Mouse (Mus musculus): ENCODE results near the gene Ski.
A peak's percentile ranks its signal among the peaks of the same experiment; 100 is the strongest.

Ski gene

DNA sequence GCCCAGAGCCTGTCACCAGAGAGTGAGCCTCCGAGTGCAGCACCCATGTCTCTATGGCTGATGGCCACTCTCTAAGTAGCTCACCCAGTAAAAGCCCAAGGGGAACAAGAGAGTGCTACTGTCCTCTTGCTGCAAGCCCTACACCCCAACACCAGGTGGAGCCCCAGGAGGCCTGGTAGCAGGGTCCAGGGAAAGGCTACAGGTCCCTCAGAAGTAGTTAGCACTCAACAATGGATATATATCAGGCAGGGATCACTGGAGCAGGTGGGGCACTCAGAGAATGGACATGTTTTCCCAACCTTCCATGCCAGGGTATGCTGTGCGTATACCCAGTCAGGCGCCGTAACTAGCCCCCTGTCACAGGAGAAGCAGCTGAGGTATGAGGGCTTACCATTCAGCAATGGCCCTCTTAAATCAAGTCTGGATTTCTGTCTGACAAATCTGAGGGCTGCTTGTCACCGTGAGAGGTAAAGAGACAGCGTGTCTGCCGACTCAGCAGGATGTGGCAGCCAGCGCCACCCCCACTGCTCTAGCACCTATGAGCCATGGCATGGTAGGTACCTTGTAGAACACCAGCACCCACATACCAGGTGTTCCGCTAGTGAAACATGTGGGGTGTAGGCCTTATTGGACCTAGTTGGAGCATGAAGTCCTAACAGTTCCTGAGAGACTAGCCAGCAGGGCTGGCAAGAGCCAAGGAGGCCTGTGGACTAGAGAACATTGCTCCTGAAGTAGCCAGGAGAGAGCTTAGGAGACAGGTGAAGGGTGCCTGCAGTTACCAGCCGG lies 93.1 kb downstream of the Ski start:
- peak; percentile 68 for DNase-seq (ENCODE audit: low spot score)

DNA sequence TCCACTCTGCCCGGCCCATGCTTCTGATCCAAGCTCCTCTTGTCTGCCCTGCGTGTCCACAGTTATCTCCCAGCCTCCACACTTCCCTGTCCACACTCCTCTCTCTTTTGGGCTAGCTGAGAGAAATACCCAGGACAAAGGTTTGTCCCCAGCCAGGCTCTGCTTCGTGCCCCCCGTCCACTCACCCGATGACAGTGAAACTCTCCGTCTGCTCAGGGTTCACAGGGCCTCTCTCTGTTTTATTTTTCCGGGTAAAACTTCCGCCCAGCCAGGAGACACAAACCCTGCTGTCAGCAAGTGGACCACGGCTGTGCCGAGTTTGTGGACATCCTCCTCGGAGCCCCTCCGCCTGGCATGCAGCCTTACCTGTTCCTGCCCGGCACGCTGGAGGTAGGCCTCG lies 94.0 kb downstream of the Ski start:
- DNase-seq (ENCODE audit: low spot score): no peak

DNA sequence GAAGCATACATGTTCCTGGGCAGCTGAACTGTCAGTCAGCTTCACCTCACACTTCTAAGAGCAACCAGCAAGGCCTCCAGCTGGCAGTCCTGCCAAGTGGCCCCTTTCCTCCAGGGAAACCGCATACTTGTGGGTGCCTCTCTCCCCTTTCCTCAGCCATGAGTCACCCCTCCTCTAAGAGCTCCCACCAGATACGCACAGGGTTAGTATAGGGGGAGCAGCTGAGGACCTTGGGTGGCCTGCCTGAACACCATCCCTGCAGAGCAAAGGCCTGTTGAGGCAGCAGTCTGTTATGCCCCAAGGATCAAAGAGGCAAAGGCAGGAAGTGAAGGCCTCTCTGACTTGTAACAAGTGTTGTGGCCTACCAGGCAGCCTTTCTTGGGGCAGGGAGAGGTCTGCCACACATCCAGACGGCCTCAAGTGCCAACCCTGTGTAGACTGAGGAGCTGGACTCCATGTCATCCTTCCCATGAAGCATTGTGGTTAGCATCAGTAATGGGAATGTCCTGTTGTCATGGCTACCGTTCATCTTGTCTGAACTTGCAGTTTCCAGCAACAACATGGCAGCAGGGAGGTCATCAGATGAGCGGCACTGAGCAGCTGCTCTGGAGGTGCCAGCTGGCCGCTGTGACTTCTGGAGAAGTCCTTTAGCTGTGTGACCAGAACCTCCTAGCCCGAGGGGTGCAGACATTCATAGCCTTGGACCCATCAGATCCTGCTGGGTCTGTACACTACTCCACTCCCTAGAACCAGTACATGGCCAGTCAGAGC lies 95.6 kb downstream of the Ski start:
- DNase-seq (ENCODE audit: low spot score): peak; percentile 69

DNA sequence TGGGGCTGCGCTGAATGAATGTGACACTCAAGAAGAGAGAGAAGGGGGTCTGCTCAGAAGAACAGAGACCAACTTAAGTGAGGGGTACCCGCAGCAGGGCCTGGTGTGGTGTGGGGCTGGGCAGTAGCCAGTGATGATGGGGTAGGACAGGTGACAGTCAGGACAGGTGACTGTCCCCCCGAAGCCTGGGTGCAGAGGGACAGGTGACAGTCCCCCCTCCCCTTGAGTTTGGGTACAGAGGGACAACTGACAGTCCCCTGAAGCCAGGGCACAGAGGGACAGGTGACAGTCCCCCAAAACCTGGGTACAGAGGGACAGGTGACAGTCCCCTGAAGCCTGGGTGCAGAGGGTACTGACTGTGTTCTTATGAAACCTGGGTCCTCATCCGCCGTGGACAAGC lies 96.2 kb downstream of the Ski start:
- no peak for DNase-seq (ENCODE audit: low spot score)

DNA sequence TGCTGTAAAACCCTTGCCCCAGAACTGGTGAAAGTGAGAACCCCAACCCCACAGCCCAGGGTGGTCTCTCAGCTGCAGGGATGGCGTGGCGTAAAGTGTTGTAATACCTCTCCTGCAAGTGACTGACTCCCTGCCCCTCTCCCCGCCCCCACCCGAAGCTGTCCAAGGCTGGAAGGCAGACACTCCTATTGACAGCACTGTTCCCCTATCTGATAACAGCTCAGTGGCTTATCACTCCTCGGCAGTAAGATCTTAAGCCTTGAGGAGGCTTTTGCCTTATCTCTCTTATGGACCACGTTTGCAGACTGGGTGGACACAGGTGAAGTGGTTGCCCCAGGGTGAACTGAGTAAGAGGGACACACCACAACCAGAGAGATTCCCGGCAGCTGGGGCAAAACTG lies 97.1 kb downstream of the Ski start:
- DNase-seq (ENCODE audit: low spot score): no peak

DNA sequence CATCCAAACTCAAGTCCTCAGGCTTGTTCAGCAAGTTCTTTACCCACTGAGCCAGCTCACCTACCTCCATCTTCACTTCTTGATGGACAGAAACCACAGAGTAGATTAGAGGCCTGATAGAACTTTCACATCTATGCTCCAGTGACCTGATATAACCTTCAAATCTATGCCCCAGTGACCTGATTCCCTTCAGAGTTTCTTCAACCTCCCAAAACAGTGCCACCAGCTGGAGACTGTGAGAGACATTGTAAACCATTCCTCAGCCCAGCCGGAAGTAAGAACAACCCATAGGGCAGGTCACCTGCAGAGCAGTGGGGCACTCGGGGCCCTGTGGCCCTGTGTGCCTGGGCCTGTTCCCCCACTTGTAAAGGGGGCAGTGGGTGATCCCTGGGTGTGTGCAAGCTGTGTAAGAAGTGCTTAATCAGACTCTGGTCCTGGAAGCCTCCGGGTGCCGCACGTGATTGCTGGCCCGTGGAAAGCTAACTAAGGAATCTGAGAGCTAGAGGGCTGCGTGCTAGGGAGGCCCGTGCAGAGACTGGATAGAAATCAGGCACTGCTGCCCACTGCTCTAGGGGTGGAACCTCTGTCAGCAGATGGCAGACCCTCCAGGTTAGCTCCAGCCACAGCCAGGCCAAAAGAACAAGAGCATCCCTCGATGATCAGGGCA lies 98.4 kb downstream of the Ski start:
- no peak for DNase-seq (ENCODE audit: low spot score)

DNA sequence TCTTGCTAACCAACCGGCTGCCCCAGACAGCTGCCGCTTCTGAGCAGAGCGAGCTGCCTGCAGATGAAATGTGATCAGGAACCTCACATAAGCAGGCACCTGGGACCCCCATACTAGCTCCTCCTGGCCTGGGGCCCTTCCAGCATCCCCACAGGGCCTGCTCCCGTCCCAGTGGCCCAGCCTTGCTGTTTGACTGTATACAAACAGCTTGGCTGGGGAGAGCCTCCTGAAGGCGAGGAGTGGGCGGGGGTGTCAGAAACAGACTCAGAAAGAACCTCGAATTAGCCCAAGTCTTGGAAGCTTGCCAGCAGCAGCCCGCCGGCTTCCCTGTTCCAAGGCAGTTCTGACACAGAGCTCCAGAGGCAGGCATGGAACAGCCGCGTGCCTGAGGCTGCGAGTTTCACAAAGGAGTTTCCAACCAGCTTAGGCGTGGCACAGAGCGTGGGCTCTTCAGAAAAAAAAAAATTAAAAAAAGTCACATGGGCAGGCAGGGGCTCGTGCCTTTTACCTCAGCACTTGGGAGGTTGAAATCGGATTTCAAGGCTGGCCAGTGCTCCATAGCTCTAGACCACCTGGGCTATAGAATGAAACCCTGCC lies 99.8 kb downstream of the Ski start:
- no peak for DNase-seq (ENCODE audit: low spot score)

DNA sequence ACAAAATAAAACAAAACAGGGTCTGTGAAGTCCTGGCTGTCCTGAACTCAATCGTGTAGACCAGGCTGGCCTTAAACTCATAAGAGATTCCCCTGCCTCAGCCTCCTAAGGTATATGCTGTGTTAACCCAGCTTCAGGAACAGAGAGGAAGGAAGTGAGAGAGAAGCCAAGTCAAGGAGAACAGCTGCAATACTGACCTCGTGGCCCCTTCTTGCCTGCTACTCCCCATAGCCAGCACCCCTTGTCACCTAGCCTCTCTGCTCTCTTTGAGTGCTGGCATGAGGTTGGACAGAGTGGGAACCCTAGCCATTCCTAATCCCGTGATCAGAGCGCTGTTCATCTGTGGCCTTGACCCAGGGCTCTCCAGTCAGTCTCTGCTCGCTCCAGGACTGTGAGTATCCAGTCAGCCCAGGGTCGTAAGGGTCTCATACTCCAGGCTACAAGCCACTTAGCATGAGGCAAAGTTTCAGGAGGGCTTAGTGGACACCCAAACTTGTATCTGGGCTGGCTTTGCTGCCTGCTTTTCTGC lies 100.4 kb downstream of the Ski start:
- DNase-seq (ENCODE audit: low spot score): no peak

DNA sequence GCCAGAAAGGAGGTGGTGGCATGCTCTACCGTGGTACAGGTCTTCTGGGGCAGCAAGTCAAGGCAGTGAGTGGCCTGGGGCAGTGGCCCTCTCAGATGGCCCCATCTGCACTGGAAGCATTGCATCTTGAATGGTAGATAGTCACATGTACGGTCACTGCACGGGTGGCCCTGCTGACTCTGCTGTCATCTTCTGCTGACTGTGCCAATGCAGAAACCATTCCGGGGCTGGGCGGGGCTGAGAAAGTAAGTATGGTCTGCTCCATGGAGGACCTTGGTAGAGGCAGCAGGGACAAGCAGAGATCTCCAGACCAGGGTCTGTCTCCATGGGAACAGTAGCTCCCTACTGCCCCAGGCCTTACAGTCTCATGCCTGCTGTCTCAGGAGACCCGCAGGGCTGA lies 101.2 kb downstream of the Ski start:
- no peak for DNase-seq (ENCODE audit: low spot score)

DNA sequence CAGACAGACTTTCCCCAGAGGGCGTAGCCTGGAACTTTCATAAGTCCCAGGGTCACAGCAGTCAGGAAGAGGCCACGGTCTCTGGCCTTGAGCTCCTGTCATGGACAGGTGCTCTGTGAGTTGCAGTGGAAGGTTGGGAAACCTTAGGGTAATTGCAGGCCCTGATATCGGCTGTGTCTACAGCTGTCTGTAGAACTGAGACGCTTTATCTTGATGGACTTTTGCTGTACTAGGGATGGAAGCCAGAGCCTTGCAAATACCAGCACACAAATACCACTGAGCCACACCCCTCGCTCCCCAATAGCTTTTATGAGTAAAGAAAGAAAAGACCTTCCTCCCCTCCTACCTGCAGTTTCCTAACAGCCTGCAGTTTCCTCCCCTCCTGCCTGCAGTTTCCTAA lies 101.8 kb downstream of the Ski start:
- DNase-seq (ENCODE audit: low spot score): no peak

DNA sequence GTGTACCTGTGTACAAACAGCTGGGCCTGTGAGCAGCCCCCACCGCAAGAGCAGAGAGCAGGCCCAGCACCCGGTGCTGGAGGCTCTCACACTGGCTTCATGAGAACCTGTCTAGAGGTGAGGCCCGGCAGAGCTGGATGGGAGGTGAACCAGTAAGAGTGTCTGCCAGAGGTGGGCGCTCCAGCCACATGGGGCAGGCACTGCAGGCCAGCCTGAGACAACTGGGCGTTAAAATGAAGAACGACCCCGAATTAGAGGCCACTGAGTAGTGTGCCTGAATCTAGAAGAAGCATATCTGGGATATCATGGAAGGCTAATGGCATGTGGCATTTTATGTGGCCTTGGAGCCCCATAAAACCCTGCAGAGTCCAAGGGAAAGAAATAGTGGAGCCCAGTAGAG lies 102.4 kb downstream of the Ski start:
- no peak for DNase-seq (ENCODE audit: low spot score)

DNA sequence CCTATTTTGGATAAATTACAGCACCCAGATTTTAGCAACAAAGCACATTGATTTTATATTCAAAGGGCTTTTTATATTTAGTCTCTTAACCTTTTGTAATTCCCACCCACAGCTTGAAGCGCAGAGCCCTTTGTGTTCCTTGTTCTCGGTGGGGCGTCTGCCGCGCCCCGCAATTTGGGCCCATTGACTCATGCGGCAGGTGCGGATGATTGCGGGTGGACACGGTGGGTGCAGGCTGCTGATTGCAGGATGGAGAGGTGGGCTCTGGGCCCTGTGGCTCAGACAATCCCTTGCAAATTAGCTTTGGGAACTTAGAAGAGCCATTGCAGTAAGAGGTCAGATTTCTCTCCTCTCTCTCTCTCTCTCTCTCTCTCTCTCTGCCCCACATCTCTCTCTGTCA lies 104.1 kb downstream of the Ski start:
- no peak for DNase-seq (ENCODE audit: low spot score)

DNA sequence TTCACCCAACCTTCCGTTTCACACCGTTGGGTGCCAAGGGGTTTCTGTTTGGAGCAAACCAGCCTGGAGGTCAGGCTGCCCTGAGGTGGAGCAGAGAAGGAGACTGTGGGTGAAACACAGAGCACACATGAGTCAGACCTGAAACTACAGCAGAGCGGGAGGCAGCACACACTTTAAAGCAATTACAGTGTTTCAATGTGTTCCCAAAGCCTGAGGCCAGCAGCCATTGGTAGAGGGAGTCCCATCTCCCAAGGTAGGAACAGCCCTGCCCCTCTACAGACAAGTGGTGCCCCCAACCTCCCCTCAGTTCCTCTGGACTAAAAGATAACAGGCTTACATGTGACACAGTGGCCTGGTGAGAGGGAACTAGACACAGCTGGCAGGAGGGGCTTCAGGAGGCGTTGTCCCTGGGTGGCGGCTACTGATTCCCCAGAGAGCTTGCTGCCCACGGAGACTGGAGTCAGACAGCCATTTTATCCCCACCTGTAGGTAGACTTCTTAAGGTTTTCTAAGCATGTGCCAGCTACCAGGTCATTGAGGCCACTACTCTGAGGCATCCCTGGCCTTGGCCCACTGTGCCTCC lies 104.9 kb downstream of the Ski start:
- no peak for DNase-seq (ENCODE audit: low spot score)

DNA sequence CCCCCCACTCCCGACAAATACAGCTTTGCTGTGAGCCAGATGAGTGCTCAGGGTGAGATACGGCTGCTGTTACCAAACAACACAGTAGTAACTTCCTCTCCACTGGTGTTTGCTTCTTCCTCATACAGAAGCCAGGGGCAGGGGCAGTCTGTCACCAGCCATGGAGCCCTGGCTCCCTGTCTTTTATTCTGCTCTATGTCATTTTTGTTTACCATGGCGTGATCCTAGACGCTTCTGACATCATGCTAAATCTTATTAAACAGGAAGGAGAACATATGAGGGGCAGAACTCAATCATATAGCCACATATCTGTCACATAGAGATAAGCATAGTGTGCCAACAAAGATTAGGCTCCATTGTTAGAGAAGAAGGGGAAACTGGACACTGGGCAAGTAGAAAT lies 105.8 kb downstream of the Ski start:
- DNase-seq (ENCODE audit: low spot score): no peak

DNA sequence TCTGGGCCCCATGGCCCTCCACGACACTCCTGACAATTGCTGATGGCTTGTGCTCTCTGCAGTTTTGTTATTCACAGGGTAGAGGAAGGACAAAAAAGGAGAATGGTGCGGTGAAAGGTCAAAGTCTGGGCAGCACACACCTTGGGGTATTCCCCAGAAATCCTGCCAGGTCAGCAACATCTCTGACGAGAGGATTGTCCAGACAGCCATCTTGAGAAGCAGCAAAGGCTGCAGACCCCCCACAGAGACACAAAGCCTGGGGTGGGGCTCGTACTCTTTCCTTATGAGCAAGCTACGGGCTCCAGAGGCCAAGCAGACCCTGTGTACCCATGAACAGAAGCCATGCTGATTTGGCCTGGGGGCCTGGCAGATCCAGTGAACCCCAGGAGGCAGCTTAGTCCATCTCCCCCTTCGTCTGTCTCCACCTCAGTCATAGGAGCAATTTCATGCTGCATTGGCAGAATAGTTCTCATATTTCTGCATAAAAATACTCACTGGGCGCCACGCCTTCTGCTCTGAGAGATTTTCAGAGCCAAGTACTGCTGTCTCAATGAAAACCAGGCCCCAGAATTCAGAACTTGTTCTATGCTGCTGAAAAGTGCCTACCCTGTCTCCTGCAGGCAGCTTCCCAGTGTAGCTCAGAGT lies 108.5 kb downstream of the Ski start:
- no peak for DNase-seq (ENCODE audit: low spot score)

DNA sequence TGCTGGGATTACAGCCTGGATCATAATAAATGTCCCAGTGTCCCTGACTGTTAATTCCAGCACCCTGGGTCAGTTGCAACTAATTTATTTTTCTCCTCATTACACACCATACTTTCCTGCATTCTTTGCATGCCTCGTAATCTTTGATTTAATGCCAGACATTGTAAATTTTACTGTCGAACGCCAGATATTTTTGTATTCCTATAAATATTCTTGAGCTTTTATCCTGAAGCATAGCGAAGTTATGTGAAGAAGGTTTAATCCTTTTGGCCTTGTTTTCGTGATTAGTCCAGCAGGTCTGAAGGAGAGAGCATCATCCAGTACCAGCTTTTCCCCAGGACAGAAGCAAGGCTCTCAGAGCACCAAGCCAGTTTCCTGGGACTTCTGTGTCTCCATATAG lies 112.9 kb downstream of the Ski start:
- no peak for DNase-seq (ENCODE audit: low spot score)

DNA sequence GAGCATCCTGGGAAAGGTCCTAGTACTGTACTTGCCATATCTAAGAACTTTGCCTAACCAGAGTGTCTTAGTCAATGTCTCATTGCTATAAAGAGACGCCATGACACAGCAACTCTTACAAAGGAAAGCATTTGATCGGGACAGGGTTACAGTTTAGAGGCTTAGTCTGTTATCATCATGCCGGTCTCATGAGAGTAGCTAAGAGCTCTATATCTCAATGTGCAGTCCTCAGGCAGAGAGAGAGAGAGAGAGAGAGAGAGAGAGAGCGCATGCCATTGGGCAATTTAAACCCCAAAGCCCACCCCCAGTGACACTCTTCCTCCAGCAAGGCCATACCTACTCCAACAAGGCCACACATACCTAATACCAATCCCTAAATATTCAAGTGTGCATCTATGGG lies 114.5 kb downstream of the Ski start:
- DNase-seq (ENCODE audit: low spot score): no peak
